Mouse (Mus musculus) heart, postnatal 25 days (tissue): ENCODE data around the gene Slc25a19. TPM values are rescaled to one million over a fixed set of nuclear protein-coding genes. Genes with fewer than 3 reads are reported as not detected.

Experiments used
- DNase-seq: peaks from one replicate; pipeline ENCODE4 v3.0.0; 2022; ENCODE audit warnings: low spot score
- intact Hi-C: fragments of 180-260 bp; cut with DNase I; formaldehyde crosslinking; loops from one replicate; pipeline ENCODE4 v1.15.1; 2025
- total RNA-seq, 2 experiments: library from RNA; stranded (reverse); gene quantifications; 2 replicates each; pipeline ENCODE4 v1.2.3; 2021

Gene Slc25a19
- total RNA-seq, 2 experiments from 2014 or later, result 41.6 to 45.9 TPM

GRCm38 (mm10) chr11:115623487-115624070 is 4.5 kb downstream of the Slc25a19 start:
- no peak for DNase-seq
- intact Hi-C loops, result no loop called here

- intact Hi-C loops, result no loop called here
- DNase-seq, result no peak
Observed at GRCm38 (mm10) chr11:115619949-115620348, 8.1 kb downstream of the Slc25a19 start.

GRCm38 (mm10) chr11:115618732-115619516 is 9.2 kb downstream of the Slc25a19 start:
- intact Hi-C loops, result no loop called here
- no peak for DNase-seq

GRCm38 (mm10) chr11:115618001-115618400 is 10.1 kb downstream of the Slc25a19 start:
- no peak for DNase-seq
- intact Hi-C loops, result no loop called here

- DNase-seq, result no peak
- intact Hi-C loops, result no loop called here
Observed at GRCm38 (mm10) chr11:115616893-115617292, 11.2 kb downstream of the Slc25a19 start.

GRCm38 (mm10) chr11:115616371-115616770 is 11.7 kb downstream of the Slc25a19 start:
- intact Hi-C loops, result no loop called here
- no peak for DNase-seq

- peak; percentile 27 for DNase-seq
- intact Hi-C loops, result no loop called here
Observed at GRCm38 (mm10) chr11:115615875-115616274, 12.2 kb downstream of the Slc25a19 start.

- DNase-seq, result peak; percentile 20
- intact Hi-C loops, result no loop called here
Observed at GRCm38 (mm10) chr11:115615108-115615825, 12.8 kb downstream of the Slc25a19 start.

GRCm38 (mm10) chr11:115614346-115615107 is 13.6 kb downstream of the Slc25a19 start:
- intact Hi-C loops, result loop anchor here (5.0 kb wide), 1 partner anchor 132 kb away; no protein-coding TSS in a partner anchor
- DNase-seq, result no peak

GRCm38 (mm10) chr11:115613138-115613945 is 14.8 kb downstream of the Slc25a19 start:
- intact Hi-C loops, result loop anchor here (5.0 kb wide), 1 partner anchor 131 kb away; no protein-coding TSS in a partner anchor
- no peak for DNase-seq

GRCm38 (mm10) chr11:115612410-115613137 is 15.5 kb downstream of the Slc25a19 start, which contains the start of gene Mif4gd:
Gene Mif4gd, minus strand, starts transcription at chr11:115612969.
- intact Hi-C loops, result loop anchor here (5.0 kb wide), 1 partner anchor 130 kb away; no protein-coding TSS in a partner anchor

GRCm38 (mm10) chr11:115612059-115612409 is 16.1 kb downstream of the Slc25a19 start:
- intact Hi-C loops, result loop anchor here (5.0 kb wide), 1 partner anchor 130 kb away; no protein-coding TSS in a partner anchor
- DNase-seq, result peak; percentile 63

More at GRCm38 (mm10) chr11:115612410-115613137, 15.5 kb downstream of the Slc25a19 start, which contains the start of gene Mif4gd:
- DNase-seq, result peak; percentile 85

GRCm38 (mm10) chr11:115611173-115611572 is 16.9 kb downstream of the Slc25a19 start:
- DNase-seq, result no peak
- intact Hi-C loops, result loop anchor here (5.0 kb wide), 1 partner anchor 129 kb away; no protein-coding TSS in a partner anchor

GRCm38 (mm10) chr11:115609576-115609975 is 18.5 kb downstream of the Slc25a19 start:
- intact Hi-C loops, result no loop called here

GRCm38 (mm10) chr11:115608421-115609399 is 19.4 kb downstream of the Slc25a19 start:
- intact Hi-C loops, result no loop called here
- no peak for DNase-seq

More at GRCm38 (mm10) chr11:115609576-115609975, 18.5 kb downstream of the Slc25a19 start:
- DNase-seq, result no peak

GRCm38 (mm10) chr11:115606733-115607132 is 21.4 kb downstream of the Slc25a19 start:
- DNase-seq, result no peak
- intact Hi-C loops, result no loop called here

- no peak for DNase-seq
- intact Hi-C loops, result loop anchor here (5.0 kb wide), 1 partner anchor 177 kb away; no protein-coding TSS in a partner anchor
Observed at GRCm38 (mm10) chr11:115604304-115604696, 23.8 kb downstream of the Slc25a19 start.
